Mouse (Mus musculus) midbrain, embryonic 16.5 days (tissue): ENCODE measurements around the gene Mtss1l. TPM values are rescaled to one million over a fixed set of nuclear protein-coding genes. Genes with fewer than 3 reads are reported as not detected.

Experiments used
- ATAC-seq: fragments of 200-750 bp; cut with Nextera tagmentation; 2 replicates; pipeline ENCODE4 v1.8.0; 2017; ENCODE audit warnings: moderate TSS enrichment
- H3K27ac ChIP-seq: fragments of 300-500 bp; sonication (generic); 2 replicates; pipeline ENCODE4 v1.5.1; 2014; ENCODE audit warnings: mild to moderate bottlenecking, low read length, mixed read lengths
- H3K27me3 ChIP-seq: fragments of 300-500 bp; sonication (generic); 2 replicates; pipeline ENCODE4 v1.6.1; 2014; ENCODE audit warnings: low read depth, low read length, mixed read lengths; ENCODE audit not compliant: control insufficient read depth, insufficient read depth
- H3K36me3 ChIP-seq: fragments of 300-500 bp; sonication (generic); 2 replicates; pipeline ENCODE4 v1.6.1; 2014; ENCODE audit warnings: mild to moderate bottlenecking, low read length, moderate library complexity, mixed read lengths; ENCODE audit not compliant: control insufficient read depth, insufficient read depth
- H3K4me1 ChIP-seq: fragments of 300-500 bp; sonication (generic); 2 replicates; pipeline ENCODE4 v1.6.1; 2014; ENCODE audit warnings: mild to moderate bottlenecking, low read length, mixed read lengths; ENCODE audit not compliant: control insufficient read depth, insufficient read depth
- H3K4me2 ChIP-seq: fragments of 300-500 bp; sonication (generic); 2 replicates; pipeline ENCODE4 v1.6.1; 2014; ENCODE audit warnings: mild to moderate bottlenecking, low read length, mixed read lengths
- H3K4me3 ChIP-seq: fragments of 300-500 bp; sonication (generic); 2 replicates; pipeline ENCODE4 v1.5.1; 2014; ENCODE audit warnings: low read depth, mild to moderate bottlenecking, low read length, moderate library complexity, mixed read lengths
- H3K9ac ChIP-seq: fragments of 300-500 bp; sonication (generic); 2 replicates; pipeline ENCODE4 v1.6.1; 2014; ENCODE audit warnings: low read depth, low read length, mixed read lengths
- H3K9me3 ChIP-seq: fragments of 300-500 bp; sonication (generic); replicated peaks from 2 replicates; pipeline ENCODE4 v1.6.1; 2014; ENCODE audit warnings: mild to moderate bottlenecking, low read length, mixed read lengths; ENCODE audit not compliant: control insufficient read depth, poor library complexity, severe bottlenecking
- whole genome bisulfite sequencing: fragments of 180-500 bp; shearing (Covaris S2); extraction: QIAGEN DNeasy Blood & Tissue Kit; methylation state at CpG from one replicate; pipeline ENCODE4 v1.1.7; 2014; 5-methylcytosine and 5-hydroxymethylcytosine counted together
- polyA plus RNA-seq: library from polyadenylated mRNA; unstranded; fragments of >200 nt; fragmentation: Nextera tagmentation; extraction: Ambion mirVana; gene quantifications from 2 replicates; pipeline ENCODE4 v1.2.1, GENCODE M21; 2015

Mtss1l gene
- polyA plus RNA-seq, 1 experiment from 2014 or later = 24.9 TPM

DNA sequence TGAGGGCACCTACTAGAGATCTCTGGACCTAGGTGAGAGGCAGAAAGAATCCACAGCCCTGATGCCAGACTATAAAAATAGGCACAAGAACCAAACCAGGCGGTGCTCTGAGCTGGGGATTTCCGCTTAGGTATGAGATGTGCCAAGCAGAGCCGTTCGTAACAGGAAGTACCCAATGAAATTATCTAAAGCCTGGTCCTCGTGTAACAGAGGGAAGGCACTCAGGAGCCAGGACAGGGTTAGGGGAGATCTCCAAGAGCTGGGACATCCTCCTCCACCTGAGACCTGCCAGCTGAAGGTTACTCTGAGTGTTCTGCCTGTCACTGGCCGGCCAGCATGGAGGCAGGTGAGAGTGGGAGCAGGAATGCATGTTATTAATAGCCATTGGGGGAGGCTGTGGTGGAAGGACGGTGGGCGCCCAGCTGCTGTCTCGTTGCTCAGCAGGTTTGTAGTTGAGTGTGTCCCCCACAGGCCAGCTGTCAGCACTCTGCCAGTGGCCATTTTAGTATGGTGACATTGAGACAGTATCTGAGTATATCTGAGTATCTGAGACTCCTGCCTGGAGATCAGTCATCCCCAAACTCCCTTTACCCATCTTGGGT lies 17.7 kb upstream of the Mtss1l start:
- Histone ChIP-seq H3K4me1 (peaks cover 4% of the 10 kb centered on the region), H3K27me3 (no peaks in the 10 kb centered on the region), H3K36me3 (no peaks in the 10 kb centered on the region), H3K9me3 (no peaks in the 10 kb centered on the region), H3K9ac (no peak overlapping the region), H3K4me3 (no peak overlapping the region), H3K4me2 (no peak overlapping the region), H3K27ac (no peak overlapping the region)
- 82% methylated on average over 9 of the region's 9 CpGs for WGBS
- ATAC-seq = no peak

DNA sequence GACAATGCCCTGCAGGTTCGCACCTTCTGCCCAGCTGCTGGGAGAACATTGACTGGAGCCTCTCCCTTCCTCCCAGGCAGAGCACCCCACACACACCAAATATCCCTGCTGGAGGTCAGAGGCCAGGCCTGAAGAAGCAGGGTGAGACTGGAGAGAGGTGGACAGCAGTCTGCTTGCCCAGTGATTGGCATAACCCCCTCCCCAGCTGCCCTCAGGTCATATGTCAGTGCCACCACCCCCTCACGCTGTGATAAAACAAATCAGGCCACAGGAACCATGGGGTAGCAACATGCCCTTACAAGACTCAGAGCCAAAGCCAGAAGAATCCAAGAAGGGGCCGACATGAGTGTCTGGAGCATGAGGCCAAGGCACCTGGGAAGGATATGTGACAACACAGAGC lies 17.2 kb upstream of the Mtss1l start:
- Histone ChIP-seq H3K36me3 (no peaks in the 10 kb centered on the region), H3K27ac (no peak overlapping the region), H3K27me3 (no peaks in the 10 kb centered on the region), H3K9ac (no peak overlapping the region), H3K4me1 (peaks cover 4% of the 10 kb centered on the region), H3K4me2 (no peak overlapping the region), H3K4me3 (no peak overlapping the region), H3K9me3 (no peaks in the 10 kb centered on the region)
- WGBS = 86% methylated on average over 3 of the region's 3 CpGs
- ATAC-seq = no peak

DNA sequence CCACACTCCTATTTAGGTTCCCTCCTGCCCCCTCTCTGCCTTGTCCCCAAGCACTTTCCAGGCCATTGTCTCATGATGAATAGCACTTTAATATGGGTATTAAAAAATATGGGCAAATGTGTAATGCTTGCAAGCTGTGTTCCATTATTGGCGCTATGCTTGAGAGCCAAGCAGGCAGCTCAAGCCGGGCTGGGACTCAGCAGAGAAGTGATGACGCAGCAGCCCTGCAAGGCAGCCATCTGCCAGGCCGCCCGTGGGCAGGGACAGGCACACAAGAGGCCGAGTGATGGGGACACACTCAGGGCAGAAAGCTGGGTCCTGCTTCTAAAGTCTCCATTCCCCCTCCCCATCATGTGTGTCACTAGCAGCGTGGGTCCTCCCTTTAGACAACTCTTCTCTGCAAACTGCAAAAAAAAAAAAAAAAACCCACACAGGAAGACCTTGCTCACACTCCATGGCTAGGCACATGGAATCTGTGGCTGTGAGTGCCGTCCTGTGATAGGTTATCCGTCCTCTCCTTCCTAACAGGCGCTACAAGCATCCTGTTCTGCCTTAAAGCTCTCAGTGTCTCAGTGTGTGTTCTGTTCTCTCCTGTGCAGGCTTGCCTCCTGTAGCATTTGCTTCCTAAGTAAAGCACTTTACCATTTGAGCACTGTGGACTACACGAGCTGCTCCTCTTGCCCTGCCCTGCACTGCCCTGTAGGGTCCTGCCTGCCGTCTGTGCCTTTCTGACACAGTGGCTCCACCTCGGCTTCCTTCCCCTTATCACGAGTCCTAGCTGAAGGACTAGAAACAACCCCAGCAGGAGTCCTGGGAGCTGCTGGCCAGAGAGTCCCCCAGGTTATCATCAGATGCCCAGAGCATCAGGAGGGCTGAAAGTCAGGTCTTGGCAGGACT lies 15.6 kb upstream of the Mtss1l start:
- Histone ChIP-seq H3K27me3 (no peaks in the 10 kb centered on the region), H3K4me3 (no peak overlapping the region), H3K27ac (no peak overlapping the region), H3K4me1 (peaks cover 4% of the 10 kb centered on the region), H3K36me3 (no peaks in the 10 kb centered on the region), H3K4me2 (no peak overlapping the region), H3K9ac (no peak overlapping the region), H3K9me3 (no peaks in the 10 kb centered on the region)
- ATAC-seq = no peak
- WGBS = 72% methylated on average over 14 of the region's 14 CpGs

DNA sequence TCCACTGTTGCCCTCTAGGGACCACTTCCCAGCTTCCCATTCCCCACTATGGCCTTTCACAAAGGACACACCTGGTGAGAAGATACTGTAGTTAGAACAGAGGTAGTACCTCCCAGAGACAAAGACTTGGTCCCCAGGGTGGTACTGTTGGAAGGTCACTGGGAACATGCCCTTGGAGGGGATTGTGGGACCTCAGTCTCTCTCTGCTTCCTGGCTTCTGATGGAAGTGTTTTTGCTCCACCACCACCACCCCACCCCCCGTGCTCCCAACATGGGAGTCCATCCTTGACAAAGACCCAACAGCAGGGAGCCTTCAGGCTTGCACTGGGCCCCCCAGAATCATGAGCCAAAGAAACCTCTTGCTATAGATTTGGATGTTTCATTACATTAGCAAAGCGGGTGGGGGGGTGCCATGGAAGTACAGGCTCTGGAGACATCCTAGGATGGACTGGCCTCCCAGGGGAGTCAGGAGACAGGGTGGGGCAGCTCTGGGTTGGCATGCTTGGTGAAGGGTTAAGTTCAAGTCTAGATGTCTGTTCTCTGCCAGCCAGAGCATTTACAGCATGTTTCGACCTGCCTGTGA lies 14.9 kb upstream of the Mtss1l start:
- Histone ChIP-seq H3K36me3 (no peaks in the 10 kb centered on the region; the same call in 1 of the 2 replicates), H3K4me2 (no peak overlapping the region), H3K4me1 (peaks cover 4% of the 10 kb centered on the region), H3K9me3 (no peaks in the 10 kb centered on the region), H3K4me3 (no peak overlapping the region), H3K9ac (no peak overlapping the region), H3K27ac (no peak overlapping the region), H3K27me3 (no peaks in the 10 kb centered on the region)
- ATAC-seq = no peak
- WGBS = 91% methylated on average over 3 of the region's 3 CpGs

DNA sequence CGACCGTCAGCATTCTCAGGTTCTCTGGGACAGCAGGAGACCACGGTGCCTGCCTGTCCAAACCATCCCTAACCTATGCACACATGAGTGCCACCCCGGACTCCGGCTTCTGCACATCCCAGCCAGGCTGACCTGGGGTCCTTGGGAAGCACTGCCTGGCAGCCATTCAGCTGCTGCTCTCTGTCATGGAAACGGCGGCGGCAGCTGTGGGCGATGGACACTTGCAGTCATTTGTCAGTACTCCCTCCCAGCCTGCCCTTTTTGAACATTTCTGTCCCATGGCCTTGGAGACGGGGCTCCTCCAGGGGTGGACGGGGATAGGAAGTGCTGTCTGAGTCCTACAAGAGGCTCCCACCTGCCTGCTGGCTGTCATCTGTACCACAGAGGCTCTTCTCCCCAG lies 12.8 kb upstream of the Mtss1l start:
- no peak for ATAC-seq
- no peak overlapping the region for H3K9ac ChIP-seq
- no peaks in the 10 kb centered on the region for H3K27me3 ChIP-seq
- H3K9me3 ChIP-seq = no peaks in the 10 kb centered on the region
- H3K4me1 ChIP-seq = peaks cover 1% of the 10 kb centered on the region; the same call in 1 of the 2 replicates
- 75% methylated on average over 11 of the region's 11 CpGs for WGBS
- H3K4me3 ChIP-seq = no peak overlapping the region
- H3K4me2 ChIP-seq = no peak overlapping the region
- no peak overlapping the region for H3K27ac ChIP-seq
- peaks cover 3% of the 10 kb centered on the region for H3K36me3 ChIP-seq

DNA sequence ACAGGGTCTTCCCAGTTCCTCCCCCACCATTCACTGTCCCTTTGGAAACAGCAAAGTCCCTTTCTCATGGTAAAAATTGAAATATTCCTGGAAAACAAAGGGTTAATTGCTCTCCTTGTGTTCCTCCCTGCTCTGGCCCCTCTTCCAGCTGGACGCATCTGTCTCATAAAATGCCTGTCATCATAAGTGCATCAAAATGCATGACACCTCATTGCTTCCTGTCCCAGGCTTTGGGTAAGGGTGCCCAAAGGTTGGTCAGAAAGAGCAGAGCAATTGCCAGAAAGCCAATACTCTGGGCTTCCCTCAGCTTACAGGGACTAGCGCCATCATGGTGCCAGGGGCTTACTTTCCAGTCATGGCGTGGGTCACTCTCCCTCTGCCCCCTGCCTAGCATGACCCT lies 10.7 kb upstream of the Mtss1l start:
- Histone ChIP-seq H3K4me1 (peaks cover 12% of the 10 kb centered on the region), H3K9me3 (no peaks in the 10 kb centered on the region), H3K36me3 (peaks cover 3% of the 10 kb centered on the region), H3K27ac (no peak overlapping the region), H3K27me3 (no peaks in the 10 kb centered on the region), H3K4me3 (no peak overlapping the region), H3K9ac (no peak overlapping the region), H3K4me2 (no peak overlapping the region)
- WGBS = 64% methylated on average over 3 of the region's 3 CpGs
- no peak for ATAC-seq

DNA sequence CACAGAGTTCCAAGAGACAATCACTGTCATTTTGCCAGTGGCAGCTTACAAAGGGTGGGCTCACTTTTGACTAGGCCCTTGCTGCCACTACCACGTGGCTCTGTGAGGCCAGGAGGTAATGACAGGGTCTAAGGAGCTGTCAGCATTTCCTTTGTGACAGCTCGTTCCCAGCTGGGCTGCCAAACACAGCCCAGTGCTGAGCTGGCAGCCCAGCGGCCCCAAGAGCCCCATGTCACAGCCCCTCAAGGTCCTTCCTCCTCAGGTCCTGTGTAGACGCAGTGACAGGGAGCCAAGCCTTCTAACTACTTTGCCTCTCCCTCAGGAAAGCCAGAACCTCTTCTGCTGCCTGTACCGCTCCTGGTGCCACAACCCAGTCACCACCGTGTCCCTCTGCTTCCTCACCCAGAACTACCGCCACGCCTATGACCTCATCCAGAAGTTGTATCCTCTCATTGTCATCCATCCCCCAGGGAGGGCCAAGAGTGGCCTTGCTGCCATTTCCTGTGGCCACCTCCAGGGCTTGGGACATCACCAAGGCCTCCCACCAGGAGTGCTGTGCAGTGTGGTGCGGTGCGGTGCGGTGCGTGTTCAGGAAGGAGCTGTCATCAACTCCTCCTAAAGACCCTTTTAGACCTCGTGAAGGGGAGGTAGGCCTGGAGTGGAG lies 9.9 kb upstream of the Mtss1l start:
- H3K4me1 ChIP-seq = peaks cover 20% of the 10 kb centered on the region
- no peak overlapping the region for H3K4me3 ChIP-seq
- 89% methylated on average over 13 of the region's 13 CpGs for WGBS
- no peaks in the 10 kb centered on the region for H3K9me3 ChIP-seq
- H3K27me3 ChIP-seq = no peaks in the 10 kb centered on the region
- H3K9ac ChIP-seq = no peak overlapping the region
- peaks cover 3% of the 10 kb centered on the region for H3K36me3 ChIP-seq
- ATAC-seq = no peak
- H3K27ac ChIP-seq = no peak overlapping the region
- H3K4me2 ChIP-seq = no peak overlapping the region

DNA sequence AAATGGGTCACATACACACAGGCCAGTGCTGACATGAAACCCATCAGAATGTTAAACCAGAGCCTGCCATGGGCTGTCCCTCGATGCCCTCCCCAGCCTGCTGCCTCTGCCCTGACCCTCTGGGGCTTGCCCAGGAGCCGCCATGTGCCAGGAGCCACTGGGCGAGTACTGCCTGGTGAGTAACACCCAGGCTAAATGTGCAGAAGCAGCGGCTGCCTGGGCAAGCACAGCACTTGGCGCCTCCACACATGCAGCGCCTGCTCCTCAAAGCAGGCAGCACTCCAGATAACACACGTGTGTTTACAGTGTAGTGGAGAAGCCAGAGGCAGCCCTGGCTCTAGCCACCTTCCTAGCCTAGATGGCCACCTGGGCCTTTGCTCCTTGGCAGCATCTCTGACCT lies 8.2 kb upstream of the Mtss1l start:
- Histone ChIP-seq H3K4me1 (peaks cover 29% of the 10 kb centered on the region), H3K27me3 (no peaks in the 10 kb centered on the region), H3K4me3 (no peak overlapping the region), H3K27ac (no peak overlapping the region), H3K36me3 (peaks cover 3% of the 10 kb centered on the region), H3K4me2 (no peak overlapping the region), H3K9me3 (no peaks in the 10 kb centered on the region), H3K9ac (no peak overlapping the region)
- no peak for ATAC-seq
- WGBS = 91% methylated on average over 7 of the region's 7 CpGs
